Mouse (Mus musculus) CH12.LX (cell line): ENCODE measurements around the gene Omt2b.

Source experiments
- CHD1 ChIP-seq: IDR thresholded peaks from 2 replicates; pipeline ENCODE4 v1.6.1; 2012; ENCODE audit warnings: low read depth, low read length, improper control_type of control experiment, inconsistent platforms
- EP300 ChIP-seq: IDR thresholded peaks from 2 replicates; pipeline ENCODE4 v1.6.1; 2011; ENCODE audit warnings: low read length, improper control_type of control experiment
- HCFC1 ChIP-seq: IDR thresholded peaks from 2 replicates; pipeline ENCODE4 v1.6.1; 2012; ENCODE audit warnings: low read depth, mild to moderate bottlenecking, inconsistent platforms, low read length, improper control_type of control experiment
- MXI1 ChIP-seq: IDR thresholded peaks from 2 replicates; pipeline ENCODE4 v1.6.1; 2011; ENCODE audit warnings: mild to moderate bottlenecking, low read depth, low read length, improper control_type of control experiment
- NELFE ChIP-seq: IDR thresholded peaks from 2 replicates; pipeline ENCODE4 v1.6.1; 2011; ENCODE audit warnings: low read depth, low read length, improper control_type of control experiment
- POLR2A ChIP-seq: IDR thresholded peaks from 2 replicates; pipeline ENCODE4 v1.6.1; 2011; ENCODE audit warnings: low read depth, mild to moderate bottlenecking, improper control_type of control experiment, low read length

- TF ChIP-seq POLR2A = no peak
- no peak for TF ChIP-seq HCFC1
- no peak for TF ChIP-seq MXI1
- no peak for TF ChIP-seq EP300
- no peak for TF ChIP-seq CHD1
- TF ChIP-seq NELFE = no peak
Observed at GRCm38 (mm10) chr9:78347004-78347403, 19.6 kb downstream of the Omt2b start.
